Comparison of ENCODE assay signal across 8 mouse cellular contexts in the genomic region with DNA sequence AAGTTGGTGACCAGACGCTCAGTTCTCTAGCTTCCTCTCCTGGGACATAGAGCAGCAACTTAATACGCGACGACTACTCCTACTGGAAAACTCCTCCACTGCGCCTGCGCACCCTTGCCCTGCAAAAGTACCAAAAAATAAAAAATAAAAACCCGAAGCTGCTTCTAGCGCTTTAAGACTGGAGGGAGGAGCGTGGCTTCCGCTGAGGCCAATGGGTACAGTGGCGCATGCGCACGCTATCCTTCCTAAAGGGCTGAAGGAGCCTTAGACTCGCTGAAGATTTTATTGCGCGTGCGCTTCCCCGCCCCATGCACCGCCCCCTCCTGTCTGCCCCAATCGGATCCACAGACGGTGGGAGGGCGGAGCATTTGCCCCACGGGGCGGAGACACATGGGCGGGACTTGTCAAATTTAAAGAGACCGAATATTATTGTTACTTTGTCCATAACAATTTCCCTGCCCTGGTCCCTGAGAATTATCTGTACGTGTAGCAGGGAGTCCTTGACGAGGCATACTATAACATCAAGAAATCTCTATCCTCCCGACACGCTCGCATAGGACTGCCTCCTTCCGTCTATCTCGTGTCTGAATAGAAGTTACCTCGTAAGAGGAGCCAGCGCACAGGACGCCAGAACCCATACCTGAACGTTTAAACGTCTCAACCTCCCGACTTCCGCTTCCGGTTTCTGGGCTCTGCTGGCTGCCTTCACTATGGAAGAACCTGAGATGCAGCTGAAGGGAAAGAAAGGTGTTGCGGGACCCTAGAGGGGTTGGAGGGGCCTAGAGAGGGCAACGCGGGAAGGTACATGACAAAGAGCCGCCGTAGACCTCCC. TPM values are rescaled to one million over a fixed set of nuclear protein-coding genes. Genes with fewer than 3 reads are reported as not detected.
A peak's percentile ranks its signal among the peaks of the same experiment; 100 is the strongest.
DNase-seq lines count a peak whose midpoint lies in the region; ATAC-seq lines count a peak whose summit lies in the region.

A gene (minus strand): TSS at position 129 of the 832 bp plus-strand sequence.
A gene (plus strand): TSS at position 474 of the 832 bp plus-strand sequence.
A gene (plus strand): TSS at position 686 of the 832 bp plus-strand sequence.

- H3K9ac ChIP-seq in lung, embryonic 16.5 days (ENCODE audit: low read length) = peak within 1 kb of the TSS; percentile 77

- H3K4me3 ChIP-seq in lung, embryonic 16.5 days (ENCODE audit: low read length) = peak within 1 kb of the TSS; percentile 70

- H3K36me3 ChIP-seq in lung, embryonic 16.5 days (ENCODE audit: control insufficient read depth, insufficient read depth, low read length) = peaks cover 13% of the 10 kb centered on the region

- peak within 1 kb of the TSS; percentile 61 for H3K4me2 ChIP-seq in lung, embryonic 16.5 days (ENCODE audit: low read depth, low read length)

- no peaks in the 10 kb centered on the region for H3K9me3 ChIP-seq in lung, embryonic 16.5 days (ENCODE audit: control insufficient read depth, low read length)

- H3K4me1 ChIP-seq in lung, embryonic 16.5 days (replicated peaks; ENCODE audit: control insufficient read depth, insufficient read depth, low read length) = peaks cover 15% of the 10 kb centered on the region

- peak within 1 kb of the TSS; percentile 75 for H3K27ac ChIP-seq in lung, embryonic 16.5 days (ENCODE audit: low read length)

- peak; percentile 97 to 98 for ATAC-seq in hematopoietic stem cell, adult 5-6 weeks (replicated peaks in 1 of 2; ENCODE audit: insufficient read depth in 1 of 2, low FRiP score in 2 of 2, low TSS enrichment in 1 of 2, low read depth in 1 of 2, poor library complexity in 2 of 2, severe bottlenecking in 2 of 2)
- peak; percentile 98 for ATAC-seq in lung, embryonic 16.5 days (ENCODE audit: low read depth)

- no peaks in the 10 kb centered on the region for H3K27me3 ChIP-seq in lung, embryonic 16.5 days (ENCODE audit: control insufficient read depth, insufficient read depth, low read depth, low read length)

- DNase-seq in MEL-GATA-1-ER (ENCODE audit: extremely low read depth, low read depth) = peak; percentile 97
- DNase-seq in cerebellum, adult 8-10 months = peak; percentile 99
- peak; percentile 100 for DNase-seq in forelimb bud, embryonic 11.5 days (ENCODE audit: low read depth, low spot score)
- DNase-seq in layer of hippocampus, adult 9-10 months (ENCODE audit: low spot score) = peak; percentile 97
- DNase-seq in ovary, postnatal 10 days (ENCODE audit: low spot score) = peak; percentile 84
- peak; percentile 98 for DNase-seq in thymus, postnatal 10 days (ENCODE audit: low spot score in 2 of 2)

- 0% methylated on average over 46 of the region's 46 CpGs for WGBS in lung, embryonic 16.5 days

RNA-seq across cellular contexts. Expression of the first gene that starts in this region (rescaled TPM):
- total RNA-seq in hematopoietic stem cell, adult 5-6 weeks (2017) = 6.8 and 22.8 TPM in 2 replicates
- polyA plus RNA-seq in lung, embryonic 16.5 days (2015; fragmentation: Nextera tagmentation; extraction: Ambion mirVana) = 21.1 and 21.2 TPM in 2 replicates

RNA-seq across cellular contexts. Expression of the second gene that starts in this region (rescaled TPM):
- 39.0 and 43.0 TPM in 2 replicates for total RNA-seq in hematopoietic stem cell, adult 5-6 weeks (2017)
- 53.0 and 56.6 TPM in 2 replicates for polyA plus RNA-seq in lung, embryonic 16.5 days (2015; fragmentation: Nextera tagmentation; extraction: Ambion mirVana)

RNA-seq across cellular contexts. Expression of the third gene that starts in this region (rescaled TPM):
- total RNA-seq in hematopoietic stem cell, adult 5-6 weeks (2017) = 0.25 TPM in 1 of 2 replicates, not detected in the other
- polyA plus RNA-seq in lung, embryonic 16.5 days (2015; fragmentation: Nextera tagmentation; extraction: Ambion mirVana) = 0.29 and 0.38 TPM in 2 replicates

Comparison
In these comparisons a context has a peak if more than half of its experiments do, and no peak if none do; other contexts are left out.
1. Peak in every context shown above with its lines: DNase-seq, ATAC-seq, H3K4me3 ChIP-seq and H3K27ac ChIP-seq.